Mouse (Mus musculus): ENCODE results near the gene Galnt14. TPM values are rescaled to one million over a fixed set of nuclear protein-coding genes. Genes with fewer than 3 reads are reported as not detected.

The Galnt14 gene
- polyA plus RNA-seq, 1 experiment: not detected

GRCm38 (mm10) chr17:73560208-73560784 lies 150.0 kb downstream of the Galnt14 start:
- H3K27ac ChIP-seq (replicated peaks; ENCODE audit: low read depth, low read length): no peak overlapping the region
- H3K4me3 ChIP-seq (ENCODE audit: insufficient read depth, low read depth, low read length): no peak overlapping the region
- H3K4me1 ChIP-seq (ENCODE audit: control insufficient read depth, insufficient read depth, insufficient read length, low read length): no peaks in the 10 kb centered on the region

DNA sequence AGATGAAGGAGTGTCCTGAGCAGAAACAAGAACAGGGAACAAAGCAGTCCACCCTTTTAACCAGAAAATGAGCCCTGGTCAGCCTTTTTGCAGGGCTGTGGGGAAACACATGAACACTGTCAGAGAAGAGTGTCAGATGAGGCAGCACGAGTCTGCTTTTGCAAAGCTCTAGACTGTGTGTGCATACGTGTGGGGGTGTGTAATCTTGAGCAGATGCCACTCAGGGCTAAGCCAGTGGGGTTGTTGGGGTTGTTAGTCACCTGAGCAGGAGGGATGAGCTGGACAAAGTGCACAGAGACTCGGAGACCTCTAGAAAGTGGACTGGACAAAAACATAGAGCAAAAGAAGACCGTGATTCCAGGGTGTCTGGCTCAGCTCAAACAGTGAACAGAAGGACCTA lies 150.8 kb downstream of the Galnt14 start:
- H3K27ac ChIP-seq (replicated peaks; ENCODE audit: low read depth, low read length): no peak overlapping the region
- H3K4me1 ChIP-seq (ENCODE audit: control insufficient read depth, insufficient read depth, insufficient read length, low read length): no peaks in the 10 kb centered on the region
- no peak overlapping the region for H3K4me3 ChIP-seq (ENCODE audit: insufficient read depth, low read depth, low read length)

- no peak overlapping the region for H3K27ac ChIP-seq (replicated peaks; ENCODE audit: low read depth, low read length)
- H3K4me3 ChIP-seq (ENCODE audit: insufficient read depth, low read depth, low read length): no peak overlapping the region
Observed at GRCm38 (mm10) chr17:73557101-73557500, 153.2 kb downstream of the Galnt14 start.

GRCm38 (mm10) chr17:73556436-73556835 lies 153.8 kb downstream of the Galnt14 start:
- no peak overlapping the region for H3K27ac ChIP-seq (replicated peaks; ENCODE audit: low read depth, low read length)
- H3K4me3 ChIP-seq (ENCODE audit: insufficient read depth, low read depth, low read length): no peak overlapping the region
- no peaks in the 10 kb centered on the region for H3K4me1 ChIP-seq (ENCODE audit: control insufficient read depth, insufficient read depth, insufficient read length, low read length)

More at GRCm38 (mm10) chr17:73557101-73557500, 153.2 kb downstream of the Galnt14 start:
- H3K4me1 ChIP-seq (ENCODE audit: control insufficient read depth, insufficient read depth, insufficient read length, low read length): no peaks in the 10 kb centered on the region

- Histone ChIP-seq H3K4me1 (ENCODE audit: control insufficient read depth, insufficient read depth, insufficient read length, low read length) (no peaks in the 10 kb centered on the region), H3K4me3 (ENCODE audit: insufficient read depth, low read depth, low read length) (no peak overlapping the region), H3K27ac (replicated peaks; ENCODE audit: low read depth, low read length) (no peak overlapping the region)
Observed at GRCm38 (mm10) chr17:73554668-73555067, 155.6 kb downstream of the Galnt14 start.

GRCm38 (mm10) chr17:73548783-73549566 lies 161.3 kb downstream of the Galnt14 start:
- no peak overlapping the region for H3K27ac ChIP-seq (replicated peaks; ENCODE audit: low read depth, low read length)
- H3K4me3 ChIP-seq (ENCODE audit: insufficient read depth, low read depth, low read length): no peak overlapping the region
- no peaks in the 10 kb centered on the region for H3K4me1 ChIP-seq (ENCODE audit: control insufficient read depth, insufficient read depth, insufficient read length, low read length)

- no peak overlapping the region for H3K27ac ChIP-seq (replicated peaks; ENCODE audit: low read depth, low read length)
- H3K4me3 ChIP-seq (ENCODE audit: insufficient read depth, low read depth, low read length): no peak overlapping the region
- no peaks in the 10 kb centered on the region for H3K4me1 ChIP-seq (ENCODE audit: control insufficient read depth, insufficient read depth, insufficient read length, low read length)
Observed at GRCm38 (mm10) chr17:73548119-73548518, 162.1 kb downstream of the Galnt14 start.

DNA sequence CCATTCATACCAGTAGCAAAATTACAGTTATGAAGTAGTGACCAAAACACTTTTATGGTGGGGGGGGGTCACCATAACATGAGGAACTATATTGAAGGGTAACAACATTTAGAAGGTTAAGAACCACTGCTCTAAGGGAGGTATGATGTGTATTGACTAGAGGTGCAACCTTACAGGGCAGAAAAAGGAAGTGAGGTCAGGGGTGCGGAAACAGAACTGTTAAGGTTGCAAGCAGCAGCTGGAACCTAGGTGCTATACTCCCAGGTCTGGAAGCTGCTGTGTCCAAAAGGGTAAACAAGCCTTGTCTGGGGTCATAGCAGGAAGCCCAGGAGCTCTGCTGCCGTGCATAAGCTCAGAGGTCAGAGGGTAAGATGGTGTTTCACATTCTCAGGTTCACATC lies 162.8 kb downstream of the Galnt14 start:
- H3K4me3 ChIP-seq (ENCODE audit: insufficient read depth, low read depth, low read length): no peak overlapping the region
- H3K27ac ChIP-seq (replicated peaks; ENCODE audit: low read depth, low read length): no peak overlapping the region
- H3K4me1 ChIP-seq (ENCODE audit: control insufficient read depth, insufficient read depth, insufficient read length, low read length): no peaks in the 10 kb centered on the region

- no peaks in the 10 kb centered on the region for H3K4me1 ChIP-seq (ENCODE audit: control insufficient read depth, insufficient read depth, insufficient read length, low read length)
Observed at GRCm38 (mm10) chr17:73541911-73542310, 168.3 kb downstream of the Galnt14 start.

DNA sequence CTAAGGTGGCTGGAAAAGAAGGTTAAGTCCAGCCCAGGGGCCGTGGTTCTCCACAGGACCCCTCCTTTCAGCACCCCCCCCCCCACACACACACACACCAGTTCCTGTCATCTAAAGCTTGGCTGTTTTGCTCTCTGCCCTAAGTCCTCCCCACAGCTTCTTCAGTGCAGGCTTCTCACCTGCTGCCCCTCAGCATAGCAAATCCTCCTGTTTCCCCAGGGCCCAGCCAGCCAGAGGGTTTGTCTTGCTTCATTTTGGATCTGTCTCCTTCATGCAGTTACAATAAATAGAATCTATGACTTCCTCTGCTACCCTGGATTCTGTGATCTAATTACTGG lies 169.1 kb downstream of the Galnt14 start:
- Histone ChIP-seq H3K27ac (replicated peaks; ENCODE audit: low read depth, low read length) (no peak overlapping the region), H3K4me3 (ENCODE audit: insufficient read depth, low read depth, low read length) (no peak overlapping the region)

More at GRCm38 (mm10) chr17:73541911-73542310, 168.3 kb downstream of the Galnt14 start:
- H3K27ac ChIP-seq (replicated peaks; ENCODE audit: low read depth, low read length): no peak overlapping the region
- no peak overlapping the region for H3K4me3 ChIP-seq (ENCODE audit: insufficient read depth, low read depth, low read length)

DNA sequence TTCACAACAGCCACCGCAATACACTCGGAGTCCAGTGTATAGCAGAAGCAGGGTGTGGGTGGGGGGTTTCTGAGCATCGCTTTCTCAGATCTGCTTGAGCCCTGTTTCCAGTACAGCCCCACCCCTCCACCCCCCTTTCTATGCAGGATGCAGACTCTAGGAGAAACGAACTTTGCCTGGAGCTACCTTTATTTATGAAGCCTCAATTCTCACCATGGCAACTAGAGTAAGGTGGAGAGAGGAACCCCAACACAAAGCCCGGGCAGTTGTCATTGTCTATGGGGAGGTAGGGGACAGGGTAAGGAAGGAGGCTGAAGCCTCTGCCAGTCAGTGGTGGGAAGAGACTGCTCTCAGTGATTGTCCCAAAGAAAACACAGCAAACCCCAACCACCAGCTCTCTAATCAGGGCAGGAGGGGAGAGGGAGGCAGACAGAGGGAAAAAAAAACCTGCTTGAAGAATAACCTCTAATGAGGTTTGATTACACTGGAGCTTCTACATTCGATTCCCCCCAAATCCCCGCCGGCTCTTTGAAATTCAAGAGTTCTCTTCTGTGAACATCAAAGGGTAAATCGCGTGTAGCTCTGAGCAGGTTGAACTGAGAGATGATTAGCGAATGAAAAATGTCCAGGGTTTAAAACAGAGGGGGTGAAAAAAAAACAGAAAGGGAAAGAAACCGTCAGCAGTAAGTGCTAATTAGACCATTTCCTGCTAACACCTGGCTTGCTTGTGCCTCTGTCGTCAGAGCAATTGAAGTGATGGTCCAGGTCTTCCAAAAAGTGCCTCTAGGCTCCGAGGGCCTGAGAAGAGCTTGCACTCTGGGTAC lies 169.6 kb downstream of the Galnt14 start:
- H3K4me3 ChIP-seq (ENCODE audit: insufficient read depth, low read depth, low read length): no peak overlapping the region
- H3K4me1 ChIP-seq (ENCODE audit: control insufficient read depth, insufficient read depth, insufficient read length, low read length): no peaks in the 10 kb centered on the region
- H3K27ac ChIP-seq (replicated peaks; ENCODE audit: low read depth, low read length): no peak overlapping the region

More for the DNA sequence above, 169.1 kb downstream of the Galnt14 start:
- H3K4me1 ChIP-seq (ENCODE audit: control insufficient read depth, insufficient read depth, insufficient read length, low read length): no peaks in the 10 kb centered on the region

DNA sequence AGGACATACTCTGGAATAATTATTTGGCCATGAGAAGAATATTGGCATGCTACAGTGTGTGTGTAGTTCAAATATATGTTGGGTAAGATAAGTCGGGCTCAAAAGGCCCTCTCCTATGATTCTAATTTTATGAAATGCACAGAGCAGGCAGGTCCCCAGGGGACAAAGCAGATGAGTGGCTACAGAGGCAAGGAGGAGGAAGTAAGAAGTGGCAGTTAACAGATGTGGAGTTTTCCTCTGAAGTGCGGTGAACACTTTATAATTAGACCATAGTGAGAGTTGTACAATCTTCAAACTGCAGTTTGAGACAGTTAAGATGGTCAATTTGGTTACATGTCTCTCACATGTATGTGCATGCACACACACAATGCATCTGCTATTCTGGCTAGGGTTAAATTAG lies 178.4 kb downstream of the Galnt14 start:
- no peaks in the 10 kb centered on the region for H3K4me1 ChIP-seq (ENCODE audit: control insufficient read depth, insufficient read depth, insufficient read length, low read length)
- H3K4me3 ChIP-seq (ENCODE audit: insufficient read depth, low read depth, low read length): no peak overlapping the region
- H3K27ac ChIP-seq (replicated peaks; ENCODE audit: low read depth, low read length): no peak overlapping the region

GRCm38 (mm10) chr17:73522169-73522568 lies 188.1 kb downstream of the Galnt14 start:
- Histone ChIP-seq H3K4me3 (ENCODE audit: insufficient read depth, low read depth, low read length) (no peak overlapping the region), H3K4me1 (ENCODE audit: control insufficient read depth, insufficient read depth, insufficient read length, low read length) (no peaks in the 10 kb centered on the region), H3K27ac (replicated peaks; ENCODE audit: low read depth, low read length) (no peak overlapping the region)

- Histone ChIP-seq H3K4me3 (ENCODE audit: insufficient read depth, low read depth, low read length) (no peak overlapping the region), H3K4me1 (ENCODE audit: control insufficient read depth, insufficient read depth, insufficient read length, low read length) (no peaks in the 10 kb centered on the region)
Observed at GRCm38 (mm10) chr17:73519350-73519749, 190.9 kb downstream of the Galnt14 start.

DNA sequence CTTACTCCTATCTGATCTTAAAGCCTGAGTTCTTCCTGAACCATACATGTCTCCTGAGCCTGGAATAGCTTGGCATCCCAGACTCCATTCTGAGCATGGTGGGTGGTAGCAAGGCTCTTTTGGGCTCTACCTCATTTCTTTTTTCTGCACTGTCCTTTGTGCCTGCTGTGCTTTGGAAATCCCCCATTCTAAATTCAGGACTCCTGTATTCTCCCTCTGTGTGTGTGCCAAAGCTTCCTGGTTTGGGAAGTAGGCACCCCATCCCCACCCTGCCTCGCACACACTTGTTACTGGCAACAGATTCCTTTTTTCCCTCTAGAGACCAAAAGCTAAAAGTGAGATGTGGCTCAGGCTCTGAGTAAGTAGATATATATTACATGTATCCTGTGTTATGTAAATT lies 191.9 kb downstream of the Galnt14 start:
- no peaks in the 10 kb centered on the region for H3K4me1 ChIP-seq (ENCODE audit: control insufficient read depth, insufficient read depth, insufficient read length, low read length)
- no peak overlapping the region for H3K27ac ChIP-seq (replicated peaks; ENCODE audit: low read depth, low read length)
- no peak overlapping the region for H3K4me3 ChIP-seq (ENCODE audit: insufficient read depth, low read depth, low read length)

More at GRCm38 (mm10) chr17:73519350-73519749, 190.9 kb downstream of the Galnt14 start:
- H3K27ac ChIP-seq (replicated peaks; ENCODE audit: low read depth, low read length): no peak overlapping the region

Data from brown adipose tissue, adult 24 weeks (tissue).